Mouse (Mus musculus) liver, adult (tissue): Measurements from ENCODE around the gene Trim28.

ENCODE experiments used
- GATA4 ChIP-seq: IDR thresholded peaks from 2 replicates; pipeline ENCODE4 v1.6.1; 2014; ENCODE audit warnings: mild to moderate bottlenecking, low read length; ENCODE audit not compliant: insufficient replicate concordance

The Trim28 gene

DNA sequence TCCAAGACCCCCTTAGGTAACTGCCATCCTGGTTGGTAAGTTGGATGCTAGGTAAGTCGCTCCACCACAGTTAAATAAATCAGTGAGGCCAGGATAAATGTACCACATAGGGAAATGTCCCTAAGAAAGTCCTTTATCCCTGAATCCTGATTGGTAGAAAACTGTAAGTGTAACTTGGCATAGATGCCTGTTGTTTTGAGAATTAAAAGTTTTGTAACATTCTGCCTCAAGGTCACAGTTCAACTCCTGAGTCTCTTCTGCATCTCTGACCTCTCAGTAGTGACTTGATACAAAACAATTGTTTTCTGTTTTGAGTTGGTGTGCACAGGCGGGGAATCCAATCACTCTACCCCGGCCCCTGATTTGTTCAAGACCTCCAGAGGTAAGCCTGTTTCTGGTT, at the start of gene Trim28:
Gene Trim28, plus strand, starts transcription at position 264 of the 400 bp plus-strand sequence.
- no peak for TF ChIP-seq GATA4

DNA sequence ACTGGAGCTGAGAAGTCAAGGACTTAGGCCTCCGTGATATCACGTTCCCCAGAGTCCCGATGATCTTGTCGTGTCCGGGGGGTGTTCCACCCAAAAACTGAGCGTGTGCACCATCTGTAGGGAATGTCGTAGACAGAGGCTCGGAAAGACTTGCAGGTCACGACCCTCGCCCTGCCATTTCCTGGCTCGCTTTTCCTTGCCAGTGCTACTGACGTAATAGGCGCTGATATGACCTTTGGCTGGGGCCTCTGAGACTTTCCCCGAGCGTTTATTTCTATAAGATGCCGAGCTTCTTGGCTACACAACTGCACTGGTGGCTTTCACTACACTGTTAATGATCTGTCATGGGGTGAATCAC, 49.1 kb upstream of the Trim28 start:
- no peak for TF ChIP-seq GATA4

DNA sequence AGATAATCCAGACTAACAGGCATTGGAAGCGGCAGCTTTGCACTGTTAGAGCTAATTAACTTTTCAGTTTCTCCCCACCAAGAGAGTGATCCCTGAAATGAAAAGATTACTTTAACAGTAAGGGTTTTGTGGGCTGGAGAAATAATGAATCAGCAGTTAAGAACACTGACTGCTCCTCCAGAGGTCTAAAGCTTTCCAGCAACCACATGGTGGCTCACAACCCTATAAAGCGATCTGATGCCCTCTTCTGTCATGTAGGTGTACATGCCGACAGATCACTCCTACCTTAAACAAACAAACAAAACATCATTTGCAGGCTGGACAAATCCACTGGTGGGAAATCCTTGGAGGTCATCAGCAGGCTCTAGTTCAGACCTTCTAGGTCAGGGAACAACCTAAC, 44.0 kb upstream of the Trim28 start:
- TF ChIP-seq GATA4 = no peak

DNA sequence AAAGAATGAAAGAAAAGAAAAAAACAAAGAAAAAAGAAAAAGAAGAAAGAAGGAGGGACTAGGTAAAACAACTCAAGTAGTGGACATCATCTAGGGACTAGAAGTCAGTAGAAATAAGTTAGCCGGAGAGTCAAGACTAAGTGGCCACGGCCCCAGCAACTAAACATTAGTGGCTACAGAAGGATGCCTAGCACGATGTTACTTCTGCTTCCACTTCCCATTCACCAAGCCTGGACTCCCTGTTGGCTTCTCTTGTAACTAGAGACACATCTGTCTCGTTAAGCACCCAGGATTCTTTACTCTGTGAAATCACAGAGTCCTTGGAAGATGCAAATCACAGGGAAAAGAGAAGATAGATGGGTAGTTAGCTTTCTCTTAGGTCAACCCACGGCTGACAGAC, 41.4 kb upstream of the Trim28 start:
- no peak for TF ChIP-seq GATA4

DNA sequence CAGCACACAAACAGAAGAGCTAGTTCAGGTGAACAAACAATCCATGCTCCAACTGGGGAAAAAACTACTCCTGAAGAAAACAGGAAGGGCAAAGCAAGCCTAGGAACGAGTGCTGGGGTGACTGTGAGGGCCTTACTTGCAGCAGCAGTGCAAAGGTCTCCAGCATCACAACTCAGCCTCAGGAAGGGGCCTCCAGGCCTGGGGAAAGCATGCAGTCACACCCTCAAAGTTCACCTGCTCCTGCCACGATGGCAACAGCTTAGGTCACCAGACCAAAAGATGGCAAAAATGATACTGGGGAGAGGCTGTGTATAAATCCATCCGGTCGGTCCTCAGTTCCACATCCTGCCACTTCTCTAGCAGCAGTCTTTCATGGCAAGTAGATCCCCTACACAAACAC, 40.0 kb upstream of the Trim28 start:
- no peak for TF ChIP-seq GATA4

DNA sequence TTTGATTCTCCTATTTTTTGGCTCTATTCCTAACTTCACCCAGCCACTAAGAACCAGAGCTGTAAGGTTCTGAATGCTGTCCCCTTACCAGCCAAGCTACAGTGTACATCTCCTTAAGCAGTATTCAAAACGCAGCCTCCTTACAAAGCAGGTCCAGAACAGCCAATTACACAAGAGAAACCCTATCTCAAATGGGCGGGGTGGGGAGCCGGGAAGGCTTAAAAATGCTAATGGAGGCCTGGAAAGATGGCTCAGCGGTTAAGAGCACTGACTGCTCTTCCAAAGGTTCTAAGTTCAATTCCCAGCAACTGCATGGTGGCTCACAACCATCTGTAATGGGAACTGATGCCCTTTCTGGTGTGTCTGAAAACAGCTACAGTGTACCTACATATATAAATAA, 39.2 kb upstream of the Trim28 start:
- TF ChIP-seq GATA4 = no peak

DNA sequence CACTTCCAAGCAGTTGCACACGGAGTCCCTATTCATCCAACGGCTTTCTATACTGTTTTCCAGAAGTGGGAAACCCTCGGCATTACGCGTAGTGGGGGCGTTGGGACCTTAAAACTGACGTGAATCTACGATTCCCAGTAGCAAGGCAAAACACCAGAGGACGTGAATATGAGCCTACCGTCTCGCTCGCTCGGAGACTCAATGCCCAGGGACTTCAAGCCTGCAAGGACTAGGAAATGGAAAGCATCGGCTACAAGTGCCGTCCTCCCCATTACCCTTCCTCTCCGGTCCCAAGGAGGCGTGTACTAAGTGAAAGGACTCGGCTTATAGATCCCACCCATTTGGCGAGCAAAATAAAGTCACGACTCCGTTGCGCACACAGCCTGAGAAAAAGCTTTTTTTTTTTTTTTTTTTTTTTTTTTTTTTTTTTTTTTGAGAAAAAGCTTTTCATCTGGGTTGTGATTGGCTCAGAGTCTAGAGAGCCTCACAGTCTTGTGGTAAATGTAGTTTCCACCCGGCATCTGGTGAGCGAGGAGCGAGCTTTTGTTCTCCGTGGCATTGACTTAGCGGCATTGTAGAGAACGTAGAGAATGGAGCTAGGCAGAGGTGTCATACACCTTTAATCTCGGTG, 37.3 kb upstream of the Trim28 start:
- no peak for TF ChIP-seq GATA4

DNA sequence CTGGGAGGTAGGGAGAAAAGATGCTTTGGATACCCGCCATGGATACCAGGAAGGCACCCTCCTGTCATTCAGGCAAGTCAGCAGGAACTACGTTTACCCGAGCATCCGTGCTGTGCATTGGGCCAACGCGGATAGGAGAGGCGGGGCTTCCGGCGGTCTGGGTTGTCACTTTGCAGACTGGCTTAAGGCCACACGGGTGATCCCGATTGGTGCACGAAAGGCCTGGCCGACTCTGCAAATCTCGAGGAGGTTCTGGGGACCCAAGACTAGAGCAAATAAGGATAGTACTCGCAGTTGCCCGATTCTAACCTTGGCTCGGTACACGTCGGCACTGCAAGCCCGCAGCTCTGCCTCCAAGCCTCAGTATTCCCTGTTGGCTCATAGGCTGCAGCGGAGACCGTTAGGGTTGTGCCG, 33.2 kb upstream of the Trim28 start, which contains the start of gene Zfp324:
Gene Zfp324, plus strand, starts transcription at position 161 of the 414 bp plus-strand sequence.
- TF ChIP-seq GATA4 = 0 out of 2 replicates have a peak, but pooled peaks have one; percentile 19

DNA sequence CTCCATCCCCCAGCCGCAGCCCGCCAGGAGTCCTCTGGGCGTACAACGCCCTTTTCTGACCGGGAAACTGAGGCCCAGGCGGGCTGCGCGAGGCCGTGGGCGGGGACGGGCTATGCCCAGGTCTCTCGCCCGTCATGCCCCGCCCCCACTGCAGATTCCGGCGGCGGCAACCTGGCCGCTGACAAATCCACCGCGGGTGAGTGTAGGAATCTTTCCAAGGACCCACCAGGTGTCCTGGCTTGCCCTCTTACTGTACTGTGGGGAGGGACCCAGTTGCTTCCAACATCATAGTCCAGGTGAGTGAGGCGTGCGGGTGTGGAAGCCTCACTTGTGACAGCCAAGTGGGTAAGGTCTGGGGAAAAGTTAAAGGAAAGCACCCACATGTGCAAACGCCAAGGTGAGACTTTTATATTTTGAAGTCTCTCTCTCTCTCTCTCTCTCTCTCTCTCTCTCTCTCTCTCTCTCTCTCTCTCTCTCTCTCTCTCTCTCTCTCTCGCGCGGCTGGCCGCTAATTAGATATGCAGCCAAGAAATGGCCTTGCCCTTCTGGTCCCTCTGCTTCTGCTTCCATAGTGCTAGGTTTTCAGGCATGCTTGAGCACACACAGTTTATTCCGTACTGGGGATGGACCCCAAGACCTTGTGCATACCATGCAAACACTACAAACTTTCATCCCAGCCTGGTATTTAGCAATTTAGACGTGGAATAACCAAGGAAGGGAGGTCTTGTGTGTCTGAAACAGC, 32.6 kb upstream of the Trim28 start:
- no peak for TF ChIP-seq GATA4

DNA sequence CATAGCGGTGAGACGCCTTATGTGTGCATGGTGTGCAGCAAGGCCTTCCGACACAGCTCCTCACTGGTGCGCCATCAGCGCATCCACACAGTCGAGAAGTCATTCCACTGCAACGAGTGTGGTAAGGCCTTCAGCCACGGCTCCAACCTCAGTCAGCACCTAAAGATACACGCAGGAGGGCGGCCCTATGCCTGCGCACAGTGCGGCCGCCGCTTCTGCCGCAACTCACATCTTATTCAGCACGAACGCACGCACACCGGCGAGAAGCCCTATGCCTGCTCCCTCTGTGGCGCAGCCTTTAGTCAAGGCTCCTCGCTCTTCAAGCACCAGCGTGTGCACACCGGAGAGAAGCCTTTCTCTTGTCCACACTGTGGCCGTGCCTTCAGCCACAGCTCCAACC, 28.0 kb upstream of the Trim28 start:
- no peak for TF ChIP-seq GATA4

DNA sequence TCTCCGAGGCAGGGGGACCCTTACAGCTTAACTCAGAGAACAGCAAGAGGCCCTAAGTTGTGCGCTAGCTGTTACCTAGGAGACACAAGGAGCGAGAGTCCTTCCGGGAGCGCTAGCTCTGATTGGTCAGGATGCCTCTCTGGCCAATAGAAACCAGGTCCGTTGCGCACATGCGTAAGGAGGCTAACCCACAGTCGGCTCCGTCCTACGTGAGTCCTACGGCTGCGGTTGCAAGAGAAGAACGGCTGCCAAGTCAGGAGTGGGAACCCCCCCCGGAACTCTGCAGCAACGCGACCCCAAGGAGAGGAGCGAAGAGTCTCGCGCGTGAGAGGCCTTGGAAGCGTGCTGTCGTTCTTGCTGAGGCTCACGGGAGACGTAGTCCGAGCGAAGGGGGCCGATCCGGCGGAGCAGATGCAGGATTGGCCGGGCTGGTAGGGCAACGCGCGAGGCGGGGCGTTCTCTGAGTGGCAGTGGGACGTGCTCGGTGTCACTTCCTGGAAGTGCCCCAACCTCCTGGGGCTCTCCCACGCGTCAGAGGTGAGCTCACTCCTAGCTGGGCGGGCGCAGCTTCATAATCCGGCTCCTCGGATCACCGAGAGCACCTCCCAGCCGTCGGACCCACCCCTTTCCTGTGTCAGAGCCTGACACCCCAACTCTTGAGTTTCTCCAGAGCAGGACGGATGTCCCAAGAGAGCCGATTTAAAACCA, 21.1 kb upstream of the Trim28 start, which contains the start of gene Zfp446:
Gene Zfp446, plus strand, starts transcription at position 167 of the 708 bp plus-strand sequence.
- TF ChIP-seq GATA4 = peak; percentile 5; the same call in 1 of the 2 replicates

DNA sequence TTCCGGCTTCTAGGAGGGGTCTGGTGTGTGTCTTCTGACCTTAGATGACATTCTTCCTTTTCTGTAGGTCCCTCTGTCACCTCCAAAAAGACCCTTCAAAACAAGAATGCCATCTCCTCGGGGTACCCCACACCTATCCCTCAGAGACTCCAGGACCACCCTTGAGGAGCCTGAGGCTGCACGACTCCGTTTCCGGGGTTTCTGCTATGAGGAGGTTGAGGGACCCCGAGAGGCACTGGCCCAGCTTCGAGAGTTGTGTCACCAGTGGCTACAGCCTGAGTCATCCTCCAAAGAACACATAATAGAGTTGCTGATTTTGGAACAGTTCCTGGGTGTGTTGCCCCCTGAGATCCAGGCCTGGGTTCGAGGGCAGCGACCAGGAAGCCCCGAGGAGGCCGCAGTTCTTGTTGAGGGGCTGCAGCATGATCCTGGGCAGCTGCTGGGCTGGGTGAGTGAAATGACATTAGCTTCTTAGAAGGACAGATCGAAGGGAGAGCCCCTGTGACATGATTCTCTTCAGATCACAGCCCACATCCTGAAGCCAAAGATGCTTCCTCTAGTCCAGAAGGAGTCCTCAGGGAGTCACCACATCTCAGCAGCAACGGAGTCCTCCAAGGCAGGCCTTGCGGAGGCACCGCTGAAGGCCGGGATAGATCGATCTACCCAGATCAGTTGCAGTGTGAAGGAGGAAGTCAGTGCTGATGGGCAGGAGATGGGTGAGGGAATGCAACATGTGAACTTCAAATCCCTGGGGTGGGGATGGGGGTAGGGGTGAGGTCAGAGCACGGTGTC, 19.8 kb upstream of the Trim28 start:
- no peak for TF ChIP-seq GATA4

DNA sequence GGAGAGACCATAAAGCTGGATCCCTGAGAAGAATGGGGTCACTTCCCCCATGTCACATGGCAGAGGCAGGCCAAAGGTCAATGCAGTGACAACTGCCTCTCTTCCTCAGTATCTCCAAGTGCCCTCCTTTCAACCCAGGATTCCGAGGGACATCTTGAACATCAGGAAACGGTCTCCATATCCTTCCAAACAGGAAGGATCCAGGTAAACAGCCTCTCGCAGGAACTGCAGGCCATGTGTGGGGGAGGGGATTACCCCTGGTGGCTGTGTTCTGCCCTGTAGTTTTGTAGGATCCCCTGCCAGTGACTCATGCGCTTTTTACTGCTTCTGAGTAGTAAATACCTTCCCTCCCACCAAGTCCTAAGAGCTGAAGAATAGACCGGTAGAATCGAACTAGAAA, 19.1 kb upstream of the Trim28 start:
- TF ChIP-seq GATA4 = no peak

DNA sequence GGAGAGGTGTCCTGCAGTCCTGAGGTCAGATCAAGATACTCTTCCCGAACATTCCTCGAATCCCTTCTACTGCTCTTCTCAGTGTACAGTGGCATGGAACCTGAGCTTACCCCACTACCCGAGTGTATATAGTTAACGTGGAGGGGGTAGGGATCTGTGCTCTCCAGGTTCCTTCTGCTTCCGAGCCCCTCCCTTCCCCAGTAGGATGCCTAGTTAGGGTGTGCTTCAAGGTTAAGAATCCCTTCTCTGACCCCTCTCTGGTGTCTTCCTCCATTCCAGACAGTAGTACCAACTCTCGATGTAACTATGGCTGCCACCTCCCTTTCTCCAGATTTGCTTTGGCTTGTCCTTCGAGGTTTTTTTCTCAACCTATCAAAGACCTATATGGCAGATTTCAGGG, 18.6 kb upstream of the Trim28 start:
- TF ChIP-seq GATA4 = no peak

DNA sequence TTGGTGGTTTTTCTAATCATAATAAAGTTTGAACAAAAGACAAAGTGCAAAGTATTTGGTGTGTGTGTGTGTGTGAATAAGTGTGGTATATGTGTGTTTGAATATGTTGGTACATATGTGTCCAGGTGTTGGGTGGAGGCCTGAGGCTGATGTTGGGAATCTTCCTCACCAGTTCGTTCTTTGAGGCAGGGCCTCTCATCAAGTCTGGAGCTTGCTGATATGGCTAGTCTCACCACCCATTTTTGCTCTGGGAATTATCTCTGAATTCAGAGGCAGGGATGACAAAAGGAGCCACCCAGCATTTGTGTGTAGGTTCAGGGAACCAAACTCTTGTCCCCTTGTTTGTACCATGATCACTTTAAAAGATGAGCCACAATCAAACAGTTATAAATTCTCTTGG, 13.2 kb upstream of the Trim28 start:
- TF ChIP-seq GATA4 = no peak
